Mouse (Mus musculus) cerebellum, adult 2 months (tissue): ENCODE data around the gene Cntd1. TPM values are rescaled to one million over a fixed set of nuclear protein-coding genes. Genes with fewer than 3 reads are reported as not detected.

Source experiments
- DNase-seq, 2 experiments: peaks; one replicate each; pipeline ENCODE4 v3.0.0; 2021
- H3K27ac ChIP-seq: fragments of 200-500 bp; 2 replicates; pipeline ENCODE4 v1.5.1; 2012; ENCODE audit warnings: low read length, control low read depth, inconsistent platforms; ENCODE audit not compliant: insufficient read depth
- H3K27me3 ChIP-seq: fragments of 200-500 bp; 2 replicates; pipeline ENCODE4 v1.6.1; 2012; ENCODE audit warnings: inconsistent platforms, mild to moderate bottlenecking, low read length, moderate library complexity; ENCODE audit not compliant: control insufficient read depth, insufficient read depth
- H3K4me1 ChIP-seq: fragments of 200-500 bp; 2 replicates; pipeline ENCODE4 v1.6.1; 2011; ENCODE audit warnings: low read length; ENCODE audit not compliant: control insufficient read depth, insufficient read depth
- H3K4me3 ChIP-seq: fragments of 200-500 bp; replicated peaks from 2 replicates; pipeline ENCODE3; 2011; ENCODE audit warnings: mild to moderate bottlenecking, low read depth, low read length, control low read depth; ENCODE audit not compliant: insufficient read depth
- CTCF ChIP-seq: fragments of 200-500 bp; IDR thresholded peaks from 2 replicates; pipeline ENCODE4 v1.5.1; 2011; ENCODE audit warnings: low read depth, mild to moderate bottlenecking, control low read depth, low read length, moderate library complexity, borderline replicate concordance; ENCODE audit not compliant: insufficient read depth
- POLR2A ChIP-seq: fragments of 200-500 bp; IDR thresholded peaks from 2 replicates; pipeline ENCODE4 v1.6.1; 2011; ENCODE audit warnings: low read length, control low read depth, borderline replicate concordance; ENCODE audit not compliant: insufficient read depth
- WGBS: fragments of 180-500 bp; shearing (Covaris S2); methylation state at CpG from one replicate; pipeline ENCODE4 v1.1.7; 2018; 5-methylcytosine and 5-hydroxymethylcytosine counted together
- polyA plus RNA-seq: library from polyadenylated mRNA; depleted of rRNA; stranded (reverse); fragments of >200 nt; gene quantifications from 2 replicates; pipeline ENCODE4 v1.2.3, GENCODE M21; 2012; rRNA removed

Cntd1 gene
- polyA plus RNA-seq, 1 experiment = 0.65 TPM

GRCm38 (mm10) chr11:101334516-101334915, 55.7 kb downstream of the Cntd1 start:
- H3K27me3 ChIP-seq = no peaks in the 10 kb centered on the region
- no peak for DNase-seq
- no peak overlapping the region for H3K4me3 ChIP-seq
- H3K4me1 ChIP-seq = 0 out of 2 replicates have a peak, but pooled peaks cover 4% of the 10 kb centered on the region
- WGBS = 15% methylated on average over 6 of the region's 6 CpGs
- TF ChIP-seq CTCF (no peak), POLR2A (no peak)
- no peak overlapping the region for H3K27ac ChIP-seq

GRCm38 (mm10) chr11:101335685-101336084, 56.9 kb downstream of the Cntd1 start:
- H3K4me3 ChIP-seq = no peak overlapping the region
- WGBS = 80% methylated on average over 9 of the region's 9 CpGs
- 0 out of 2 replicates have a peak, but pooled peaks cover 4% of the 10 kb centered on the region for H3K4me1 ChIP-seq
- H3K27me3 ChIP-seq = no peaks in the 10 kb centered on the region
- DNase-seq = no peak
- TF ChIP-seq CTCF (no peak), POLR2A (no peak)
- H3K27ac ChIP-seq = no peak overlapping the region

- DNase-seq = peak; percentile 31 to 54
- Histone ChIP-seq H3K27me3 (no peaks in the 10 kb centered on the region; the same call in 1 of the 2 replicates), H3K4me1 (0 out of 2 replicates have a peak, but pooled peaks cover 4% of the 10 kb centered on the region), H3K4me3 (peak overlapping the region; percentile 50), H3K27ac (no peak overlapping the region)
- TF ChIP-seq CTCF (no peak), POLR2A (peak; percentile 28; the same call in 1 of the 2 replicates)
- WGBS = 1% methylated on average over 8 of the region's 9 CpGs
Observed at GRCm38 (mm10) chr11:101338123-101338760, 59.4 kb downstream of the Cntd1 start.

Other genes with a start within 250 kb of the Cntd1 start
- 12.7 and 15.8 TPM in 2 replicates for gene Naglu, start 209.0 kb upstream of the Cntd1 start, polyA plus RNA-seq
- 0.84 and 0.93 TPM in 2 replicates for gene Hsd17b1, start 200.6 kb upstream of the Cntd1 start, polyA plus RNA-seq
- gene Coasy, start 196.4 kb upstream of the Cntd1 start, polyA plus RNA-seq = 34.1 and 36.7 TPM in 2 replicates
- gene Mlx, start 191.7 kb upstream of the Cntd1 start, polyA plus RNA-seq = 54.9 and 55.8 TPM in 2 replicates
- gene Psmc3ip, start 183.6 kb upstream of the Cntd1 start, polyA plus RNA-seq = 4.7 and 5.3 TPM in 2 replicates
- 87.3 and 90.1 TPM in 2 replicates for gene Retreg3, start 159.1 kb upstream of the Cntd1 start, polyA plus RNA-seq
- 39.1 and 39.3 TPM in 2 replicates for gene Tubg1, start 159.1 kb upstream of the Cntd1 start, polyA plus RNA-seq
- gene Tubg2, start 123.1 kb upstream of the Cntd1 start, polyA plus RNA-seq = 44.3 and 47.8 TPM in 2 replicates
- 151 and 169 TPM in 2 replicates for gene Cntnap1, start 108.5 kb upstream of the Cntd1 start, polyA plus RNA-seq
- gene Plekhh3, start 107.7 kb upstream of the Cntd1 start, polyA plus RNA-seq = 67.6 and 71.0 TPM in 2 replicates
- gene Ccr10, start 103.6 kb upstream of the Cntd1 start, polyA plus RNA-seq = 0.82 and 1.0 TPM in 2 replicates
- gene Ezh1, start 52.5 kb upstream of the Cntd1 start, polyA plus RNA-seq = 64.4 and 70.7 TPM in 2 replicates
- gene Ramp2, start 33.0 kb upstream of the Cntd1 start, polyA plus RNA-seq = 50.3 and 52.7 TPM in 2 replicates
- 66.8 and 67.0 TPM in 2 replicates for gene Vps25, start 25.3 kb upstream of the Cntd1 start, polyA plus RNA-seq
- gene Wnk4, start 18.4 kb upstream of the Cntd1 start, polyA plus RNA-seq = 2.6 and 3.1 TPM in 2 replicates
- gene Coa3, start 102 bp downstream of the Cntd1 start, polyA plus RNA-seq = 174 and 218 TPM in 2 replicates
- gene Becn1, start 23.3 kb downstream of the Cntd1 start, polyA plus RNA-seq = 122 and 132 TPM in 2 replicates
- gene Psme3, start 37.2 kb downstream of the Cntd1 start, polyA plus RNA-seq = 98.4 and 100 TPM in 2 replicates
- gene Aoc2, start 46.1 kb downstream of the Cntd1 start, polyA plus RNA-seq = 2.9 and 3.0 TPM in 2 replicates
- gene Aoc3, start 51.6 kb downstream of the Cntd1 start, polyA plus RNA-seq = 0.75 and 0.76 TPM in 2 replicates
- 0.08 TPM in 1 of 2 replicates, not detected in the other for gene G6pc, start 88.5 kb downstream of the Cntd1 start, polyA plus RNA-seq
- 53.2 and 55.3 TPM in 2 replicates for gene Aarsd1, start 138.6 kb downstream of the Cntd1 start, polyA plus RNA-seq
- 2.9 and 3.1 TPM in 2 replicates for gene Gm27029, start 145.8 kb downstream of the Cntd1 start, polyA plus RNA-seq
- gene Rundc1, start 146.1 kb downstream of the Cntd1 start, polyA plus RNA-seq = 31.8 and 32.0 TPM in 2 replicates
- gene Ptges3l, start 146.3 kb downstream of the Cntd1 start, polyA plus RNA-seq = 1.2 and 1.8 TPM in 2 replicates
- 400 and 422 TPM in 2 replicates for gene Rpl27, start 163.3 kb downstream of the Cntd1 start, polyA plus RNA-seq
- 6.2 and 6.3 TPM in 2 replicates for gene Ifi35, start 169.4 kb downstream of the Cntd1 start, polyA plus RNA-seq
- 216 and 275 TPM in 2 replicates for gene Rnd2, start 186.0 kb downstream of the Cntd1 start, polyA plus RNA-seq
- gene Vat1, start 187.2 kb downstream of the Cntd1 start, polyA plus RNA-seq = 44.6 and 49.2 TPM in 2 replicates